Mouse (Mus musculus): ENCODE results near the gene Larp6. TPM values are rescaled to one million over a fixed set of nuclear protein-coding genes. Genes with fewer than 3 reads are reported as not detected.
A peak's percentile ranks its signal among the peaks of the same experiment; 100 is the strongest.

The Larp6 gene
- total RNA-seq, 1 experiment from 2014 or later: not detected

- ATAC-seq (ENCODE audit: extremely low read depth, insufficient number of reproducible peaks, low FRiP score, poor library complexity, severe bottlenecking): no peak
Measured at GRCm38 (mm10) chr9:60712011-60712410, 778 bp upstream of the Larp6 start.

DNA sequence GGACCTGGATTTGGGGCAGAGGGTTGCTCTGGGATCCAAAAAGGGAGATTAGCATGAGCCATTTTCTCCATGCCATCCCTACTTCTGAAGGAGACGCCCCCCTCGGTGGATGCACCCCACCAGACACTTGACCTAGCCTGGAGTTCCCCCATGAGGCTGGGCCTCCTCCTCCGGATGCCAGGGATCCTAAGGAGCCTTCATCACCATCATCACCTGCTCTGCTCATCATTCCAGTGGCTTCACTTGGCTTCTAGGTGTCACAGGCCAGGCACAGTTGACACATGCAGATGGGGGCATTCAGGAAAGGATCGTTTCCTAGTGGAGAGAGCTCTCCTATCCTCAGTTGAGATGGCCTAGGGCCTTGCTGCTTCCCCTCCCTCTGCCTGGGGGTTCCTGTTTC is 827 bp downstream of the Larp6 start:
- no peak for ATAC-seq (ENCODE audit: extremely low read depth, insufficient number of reproducible peaks, low FRiP score, poor library complexity, severe bottlenecking)

- ATAC-seq (ENCODE audit: extremely low read depth, insufficient number of reproducible peaks, low FRiP score, poor library complexity, severe bottlenecking): no peak
Measured at GRCm38 (mm10) chr9:60714191-60714590, 1.4 kb downstream of the Larp6 start.

GRCm38 (mm10) chr9:60715271-60715670 is 2.5 kb downstream of the Larp6 start:
- no peak for ATAC-seq (ENCODE audit: extremely low read depth, insufficient number of reproducible peaks, low FRiP score, poor library complexity, severe bottlenecking)

GRCm38 (mm10) chr9:60715828-60716227 is 3.0 kb downstream of the Larp6 start:
- ATAC-seq (ENCODE audit: extremely low read depth, insufficient number of reproducible peaks, low FRiP score, poor library complexity, severe bottlenecking): no peak

DNA sequence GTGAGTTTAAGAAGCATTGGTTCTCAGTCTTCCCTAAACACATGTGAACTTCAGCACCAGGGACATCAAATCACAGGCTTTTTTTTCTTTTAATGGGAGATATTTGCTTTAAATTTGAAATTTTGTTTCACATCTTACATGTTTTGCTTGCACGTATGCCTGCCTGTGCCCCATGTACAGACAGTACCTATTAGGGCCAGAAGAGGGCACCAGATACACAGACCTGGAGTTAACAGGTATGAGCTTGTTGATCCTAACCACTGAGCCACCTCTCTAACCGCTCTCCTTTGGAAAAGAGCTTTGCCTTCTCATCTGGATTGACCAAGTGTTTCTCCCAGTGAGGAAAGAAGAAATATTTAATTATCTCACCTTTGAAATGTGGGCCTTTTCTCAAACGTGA is 5.5 kb downstream of the Larp6 start:
- peak; percentile 53; the same call in 1 of the 2 replicates for ATAC-seq (ENCODE audit: extremely low read depth, insufficient number of reproducible peaks, low FRiP score, poor library complexity, severe bottlenecking)

DNA sequence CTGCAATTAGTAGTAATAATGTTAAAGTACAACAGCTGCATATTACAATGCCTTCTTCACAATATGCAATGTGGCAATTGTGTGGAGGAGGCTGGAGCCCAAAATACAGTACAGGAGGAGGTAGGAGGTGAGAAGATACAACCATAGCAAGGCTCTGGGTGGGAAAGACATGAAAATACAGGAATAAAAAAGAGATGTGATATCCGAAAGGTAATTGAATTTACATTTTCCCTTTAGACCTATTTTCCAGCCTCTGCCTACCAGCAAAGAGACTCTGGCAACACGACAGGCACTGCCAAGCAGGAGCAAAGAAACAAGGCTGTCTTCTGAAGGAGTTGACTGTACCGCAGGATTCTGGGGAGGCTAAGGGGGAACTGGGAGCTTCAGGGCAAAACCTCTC is 6.9 kb downstream of the Larp6 start:
- ATAC-seq (ENCODE audit: extremely low read depth, insufficient number of reproducible peaks, low FRiP score, poor library complexity, severe bottlenecking): no peak

- ATAC-seq (ENCODE audit: extremely low read depth, insufficient number of reproducible peaks, low FRiP score, poor library complexity, severe bottlenecking): no peak
Measured at GRCm38 (mm10) chr9:60724968-60725367, 12.2 kb downstream of the Larp6 start.

GRCm38 (mm10) chr9:60734321-60734720 is 21.5 kb downstream of the Larp6 start:
- ATAC-seq (ENCODE audit: extremely low read depth, insufficient number of reproducible peaks, low FRiP score, poor library complexity, severe bottlenecking): no peak

GRCm38 (mm10) chr9:60739126-60739525 is 26.3 kb downstream of the Larp6 start:
- ATAC-seq (ENCODE audit: extremely low read depth, insufficient number of reproducible peaks, low FRiP score, poor library complexity, severe bottlenecking): no peak

GRCm38 (mm10) chr9:60741436-60741835 is 28.6 kb downstream of the Larp6 start:
- ATAC-seq (ENCODE audit: extremely low read depth, insufficient number of reproducible peaks, low FRiP score, poor library complexity, severe bottlenecking): no peak

DNA sequence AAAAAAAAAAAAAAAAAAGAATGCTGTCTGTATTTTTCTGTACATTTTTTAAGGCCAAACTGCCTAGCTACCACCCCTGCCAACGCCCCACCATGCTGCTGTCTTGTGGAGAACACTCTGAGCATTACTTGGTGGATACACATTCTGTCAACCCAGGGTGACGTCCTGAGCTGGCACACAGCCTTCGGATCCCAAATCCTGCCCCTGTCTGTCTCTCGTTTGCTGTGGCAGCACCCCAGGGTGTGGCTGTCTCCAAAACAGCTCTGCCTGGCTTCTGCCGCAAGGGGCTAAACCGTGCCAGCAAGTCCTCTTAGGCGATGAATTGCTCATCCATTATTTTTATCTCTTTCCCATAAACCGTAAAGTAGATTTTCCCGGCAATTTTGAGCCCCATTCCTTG is 29.7 kb downstream of the Larp6 start:
- ATAC-seq (ENCODE audit: extremely low read depth, insufficient number of reproducible peaks, low FRiP score, poor library complexity, severe bottlenecking): no peak

- no peak for ATAC-seq (ENCODE audit: extremely low read depth, insufficient number of reproducible peaks, low FRiP score, poor library complexity, severe bottlenecking)
Measured at GRCm38 (mm10) chr9:60743180-60743900, 30.6 kb downstream of the Larp6 start.

- ATAC-seq (ENCODE audit: extremely low read depth, insufficient number of reproducible peaks, low FRiP score, poor library complexity, severe bottlenecking): peak; percentile 34; the same call in 1 of the 2 replicates
Measured at GRCm38 (mm10) chr9:60744171-60744969, 31.6 kb downstream of the Larp6 start.

DNA sequence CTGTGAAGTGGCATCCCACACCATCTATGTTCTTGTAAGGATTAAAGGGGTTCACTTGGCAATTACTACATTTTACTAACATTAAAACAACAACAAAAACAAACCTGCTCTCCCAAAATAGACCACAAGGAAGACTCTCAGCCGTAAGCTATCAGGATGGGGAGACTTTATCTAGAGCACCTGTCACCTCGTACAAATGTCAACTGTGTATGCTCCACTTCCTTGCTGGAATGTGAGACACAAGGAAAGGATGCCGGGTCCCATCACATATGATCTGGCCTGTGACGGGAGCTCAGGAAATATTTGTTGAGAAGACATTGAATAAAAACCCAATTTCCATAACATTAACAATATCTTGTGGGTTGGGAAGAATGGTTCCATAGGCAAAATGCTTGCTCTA is 32.2 kb downstream of the Larp6 start:
- no peak for ATAC-seq (ENCODE audit: extremely low read depth, insufficient number of reproducible peaks, low FRiP score, poor library complexity, severe bottlenecking)

- ATAC-seq (ENCODE audit: extremely low read depth, insufficient number of reproducible peaks, low FRiP score, poor library complexity, severe bottlenecking): no peak
Measured at GRCm38 (mm10) chr9:60746561-60746960, 33.8 kb downstream of the Larp6 start.

DNA sequence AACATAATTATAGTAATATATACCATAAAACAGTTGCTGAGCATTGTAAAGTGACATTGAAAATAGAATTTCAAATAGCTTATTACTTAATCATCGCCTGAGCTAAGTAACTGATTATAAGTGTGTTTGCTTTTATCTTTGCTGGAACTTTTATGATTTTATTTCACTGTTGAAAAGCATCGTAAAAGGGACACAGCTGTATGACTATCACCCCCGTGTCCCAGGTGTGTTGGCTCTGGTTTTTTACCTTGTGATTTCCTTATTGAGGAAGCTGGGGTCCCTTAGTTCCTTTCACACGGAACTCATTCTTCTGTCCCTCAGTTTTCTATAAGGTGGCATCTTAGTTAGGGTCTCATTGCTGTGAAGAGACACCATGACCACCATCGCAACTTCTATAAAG is 34.9 kb downstream of the Larp6 start:
- ATAC-seq (ENCODE audit: extremely low read depth, insufficient number of reproducible peaks, low FRiP score, poor library complexity, severe bottlenecking): no peak

DNA sequence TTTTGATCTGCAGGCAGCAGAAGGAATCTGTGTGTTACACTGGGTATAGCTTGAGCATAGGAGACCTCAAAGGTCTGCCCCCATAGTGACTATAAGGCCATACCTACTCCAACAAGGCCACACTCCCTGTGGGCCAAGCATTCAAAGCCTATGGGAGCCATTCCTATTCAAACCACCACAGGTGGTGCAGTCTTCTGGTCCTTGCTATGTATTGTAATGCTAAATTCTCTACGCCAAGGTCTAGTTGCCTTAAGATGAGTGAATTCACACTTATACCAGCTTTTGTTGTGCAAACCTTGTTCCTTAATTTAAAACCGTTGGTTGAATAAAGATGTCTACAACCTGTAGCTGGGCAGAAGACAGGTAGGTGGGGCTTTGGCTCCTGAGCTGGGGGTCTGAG is 35.4 kb downstream of the Larp6 start:
- ATAC-seq (ENCODE audit: extremely low read depth, insufficient number of reproducible peaks, low FRiP score, poor library complexity, severe bottlenecking): no peak

DNA sequence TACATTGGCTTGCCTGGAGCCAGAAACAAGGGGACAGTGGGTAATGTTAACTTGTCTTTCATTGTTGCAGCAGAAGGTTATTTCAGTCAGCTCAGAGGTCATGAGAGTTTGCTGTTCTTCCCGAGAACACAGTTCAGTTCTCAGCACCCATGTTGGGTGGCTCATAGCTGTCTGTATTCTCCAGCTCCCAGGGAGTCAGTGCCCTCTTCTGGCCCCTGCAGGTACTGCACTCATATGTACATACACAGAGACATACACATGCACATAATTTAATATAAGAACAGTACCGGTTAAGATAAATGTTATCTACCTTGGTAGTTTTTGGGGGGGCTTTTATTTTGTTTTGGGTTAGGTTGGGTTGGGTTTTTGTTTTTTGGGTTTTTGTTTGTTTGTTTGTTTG is 36.3 kb downstream of the Larp6 start:
- ATAC-seq (ENCODE audit: extremely low read depth, insufficient number of reproducible peaks, low FRiP score, poor library complexity, severe bottlenecking): no peak

DNA sequence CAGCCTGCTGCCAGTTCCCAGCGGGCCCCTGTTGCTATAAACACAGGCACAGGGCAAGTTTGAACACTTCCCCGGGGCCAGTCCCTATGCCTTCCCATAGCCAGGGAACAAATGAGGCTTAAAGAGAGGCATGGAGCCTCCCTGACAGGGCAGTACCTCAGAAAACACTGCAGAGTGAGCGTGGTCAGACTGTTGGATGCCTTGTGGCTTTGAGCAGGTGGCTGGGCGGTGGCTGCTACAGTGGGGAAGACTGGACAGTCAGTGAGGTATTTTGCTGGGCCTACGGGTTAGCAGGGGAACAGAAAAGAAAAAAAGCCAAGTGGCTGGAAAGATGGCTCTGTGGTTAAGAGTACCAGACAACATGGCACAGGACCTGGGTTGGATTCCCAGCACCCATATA is 38.3 kb downstream of the Larp6 start:
- ATAC-seq (ENCODE audit: extremely low read depth, insufficient number of reproducible peaks, low FRiP score, poor library complexity, severe bottlenecking): no peak

Data from neutrophil, adult 5-6 weeks (primary cell).